Mouse (Mus musculus) brain, embryonic 14.5 days (tissue): ENCODE data around the gene Sp8.

Experiments
- CTCF ChIP-seq: fragments of 200-500 bp; IDR thresholded peaks from 2 replicates; pipeline ENCODE4 v1.5.1; 2012; ENCODE audit warnings: inconsistent platforms, mild to moderate bottlenecking, moderate library complexity, borderline replicate concordance; ENCODE audit not compliant: insufficient read depth, insufficient read length; ENCODE audit errors: extremely low read depth
- POLR2A ChIP-seq: fragments of 200-500 bp; IDR thresholded peaks from 2 replicates; pipeline ENCODE4 v1.6.1; 2012; ENCODE audit warnings: mild to moderate bottlenecking, inconsistent platforms, borderline replicate concordance; ENCODE audit not compliant: poor library complexity, insufficient read depth, insufficient read length, severe bottlenecking; ENCODE audit errors: extremely low read depth

DNA sequence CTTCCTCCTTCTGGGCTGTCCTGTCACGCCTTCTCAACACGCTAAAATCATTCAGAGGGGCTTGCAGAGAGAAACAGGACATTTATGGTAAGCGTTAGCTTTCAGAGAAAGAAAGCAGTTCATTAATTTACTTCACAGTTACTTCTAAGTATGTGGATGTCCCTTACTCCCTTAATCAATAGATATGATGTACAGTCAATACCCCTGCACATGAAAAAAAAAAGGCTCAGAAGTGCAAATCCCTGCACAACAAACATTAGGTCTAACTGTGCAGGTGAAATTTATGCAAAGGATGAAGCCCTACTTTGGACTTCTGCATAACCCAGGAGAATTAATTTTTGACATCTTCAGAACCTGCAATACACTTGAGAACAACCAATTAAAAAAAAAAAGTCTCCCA lies 778 bp upstream of the Sp8 start:
- TF ChIP-seq CTCF (no peak), POLR2A (no peak)
